Mouse (Mus musculus) myocyte (in vitro differentiated cells): ENCODE results near the gene Baz2b. TPM values are rescaled to one million over a fixed set of nuclear protein-coding genes. Genes with fewer than 3 reads are reported as not detected.

Experiments
- H3K27me3 ChIP-seq: one replicate; pipeline ENCODE4 v1.6.1; 2011; ENCODE audit not compliant: control insufficient read depth, insufficient read depth, insufficient read length
- H3K36me3 ChIP-seq: one replicate; pipeline ENCODE4 v1.6.1; 2011; ENCODE audit not compliant: control insufficient read depth, insufficient read depth
- H3K4me2 ChIP-seq: one replicate; pipeline ENCODE4 v1.6.1; 2011; ENCODE audit warnings: low read depth, control low read depth
- H3K4me3 ChIP-seq: one replicate; pipeline ENCODE4 v1.5.1; 2011; ENCODE audit warnings: mild to moderate bottlenecking, control low read depth, moderate library complexity
- H3K79me2 ChIP-seq: one replicate; pipeline ENCODE4 v1.6.1; 2011; ENCODE audit not compliant: control insufficient read depth, insufficient read depth
- H3ac ChIP-seq: one replicate; pipeline ENCODE4 v1.6.1; 2011; ENCODE audit not compliant: control insufficient read depth, insufficient read length
- CEBPB ChIP-seq: IDR thresholded peaks from 2 replicates; pipeline ENCODE4 v1.6.1; 2011; ENCODE audit warnings: mild to moderate bottlenecking, moderate library complexity; ENCODE audit not compliant: poor library complexity, insufficient read depth, severe bottlenecking
- E2F4 ChIP-seq: IDR thresholded peaks from one replicate; pipeline ENCODE4 v1.6.1; 2011; ENCODE audit warnings: mild to moderate bottlenecking, control low read depth, moderate library complexity; ENCODE audit not compliant: insufficient read depth
- MAX ChIP-seq: IDR thresholded peaks from one replicate; pipeline ENCODE4 v1.6.1; 2011; ENCODE audit warnings: low read depth, mild to moderate bottlenecking, control low read depth
- MYOD1 ChIP-seq, 3 experiments: IDR thresholded peaks; one replicate each; pipeline ENCODE4 v1.6.1; 2011; ENCODE audit warnings: control low read depth in 2 of 3, low read depth in 2 of 3, mild to moderate bottlenecking in 2 of 3, moderate library complexity in 1 of 3; ENCODE audit not compliant: insufficient read length in 2 of 3, control insufficient read depth in 1 of 3
- MYOG ChIP-seq, 3 experiments: IDR thresholded peaks; one replicate each; pipeline ENCODE4 v1.6.1; 2011; ENCODE audit warnings: control low read depth in 2 of 3, low read depth in 2 of 3, mild to moderate bottlenecking in 2 of 3; ENCODE audit not compliant: insufficient read length in 2 of 3, control insufficient read depth in 1 of 3, insufficient read depth in 1 of 3
- POLR2A ChIP-seq: IDR thresholded peaks from one replicate; pipeline ENCODE4 v1.6.1; 2011; ENCODE audit warnings: low read depth, mild to moderate bottlenecking, control low read depth, moderate library complexity; ENCODE audit not compliant: insufficient read length
- POLR2AphosphoS2 ChIP-seq: IDR thresholded peaks from one replicate; pipeline ENCODE4 v1.6.1; 2011; ENCODE audit warnings: low read depth, control low read depth; ENCODE audit not compliant: insufficient read length
- REST ChIP-seq: IDR thresholded peaks from one replicate; pipeline ENCODE4 v1.6.1; 2011; ENCODE audit warnings: mild to moderate bottlenecking, control low read depth, moderate library complexity; ENCODE audit not compliant: insufficient read depth, insufficient read length
- SRF ChIP-seq: IDR thresholded peaks from one replicate; pipeline ENCODE4 v1.6.1; 2011; ENCODE audit warnings: low read depth; ENCODE audit not compliant: control insufficient read depth, insufficient read length
- TCF12 ChIP-seq: IDR thresholded peaks from one replicate; pipeline ENCODE4 v1.6.1; 2011; ENCODE audit warnings: mild to moderate bottlenecking, control low read depth; ENCODE audit not compliant: poor library complexity, insufficient read depth, severe bottlenecking
- TCF3 ChIP-seq: IDR thresholded peaks from one replicate; pipeline ENCODE4 v1.6.1; 2011; ENCODE audit warnings: low read depth, control low read depth; ENCODE audit not compliant: insufficient read length
- USF1 ChIP-seq: IDR thresholded peaks from one replicate; pipeline ENCODE4 v1.6.1; 2011; ENCODE audit warnings: low read depth, mild to moderate bottlenecking, control low read depth, moderate library complexity
- polyA plus RNA-seq: library from polyadenylated mRNA; unstranded; fragments of >200 nt; fragmentation: generic; extraction: Trizol; gene quantifications from one replicate; pipeline ENCODE4 v1.2.1, GENCODE M21; 2012; ENCODE audit warnings: missing spikeins

The Baz2b gene
- polyA plus RNA-seq, 1 experiment: 11.8 TPM

- no peaks in the 10 kb centered on the region for H3K36me3 ChIP-seq
- H3K4me3 ChIP-seq: no peak overlapping the region
- no peak overlapping the region for H3K4me2 ChIP-seq
- H3K79me2 ChIP-seq: peaks cover 59% of the 10 kb centered on the region
- H3K27me3 ChIP-seq: no peaks in the 10 kb centered on the region
- TF ChIP-seq POLR2A (no peak), CEBPB (no peak), E2F4 (no peak)
- no peak overlapping the region for H3ac ChIP-seq
Observed at GRCm38 (mm10) chr2:60089528-60090247, 120.0 kb downstream of the Baz2b start.

GRCm38 (mm10) chr2:60088785-60089527 is 120.7 kb downstream of the Baz2b start:
- H3K27me3 ChIP-seq: no peaks in the 10 kb centered on the region
- H3ac ChIP-seq: no peak overlapping the region
- H3K79me2 ChIP-seq: peaks cover 65% of the 10 kb centered on the region
- no peak overlapping the region for H3K4me2 ChIP-seq
- no peak overlapping the region for H3K4me3 ChIP-seq
- TF ChIP-seq CEBPB (no peak), E2F4 (no peak), TCF3 (no peak), POLR2AphosphoS2 (no peak), REST (no peak), POLR2A (no peak), USF1 (no peak), MYOD1 (IDR thresholded peaks at IDR 0.05; ENCODE audit: control insufficient read depth in 1 of 3, insufficient read length in 2 of 3, low read depth in 2 of 3) (no peak), TCF12 (no peak), MYOG (IDR thresholded peaks at IDR 0.05; ENCODE audit: control insufficient read depth in 1 of 3, insufficient read depth in 1 of 3, insufficient read length in 2 of 3, low read depth in 2 of 3) (no peak), MAX (no peak), SRF (no peak)
- H3K36me3 ChIP-seq: no peaks in the 10 kb centered on the region

GRCm38 (mm10) chr2:60086197-60086903 is 123.3 kb downstream of the Baz2b start:
- Histone ChIP-seq H3K4me3 (no peak overlapping the region), H3K4me2 (peak overlapping the region; percentile 67), H3K27me3 (no peaks in the 10 kb centered on the region), H3K36me3 (no peaks in the 10 kb centered on the region), H3K79me2 (peaks cover 60% of the 10 kb centered on the region), H3ac (no peak overlapping the region)
- TF ChIP-seq TCF3: no peak
- TF ChIP-seq CEBPB: peak; percentile 43; the same call in 1 of the 2 replicates
- TF ChIP-seq E2F4: no peak
- no peak for TF ChIP-seq POLR2A

- no peak overlapping the region for H3ac ChIP-seq
- TF ChIP-seq MAX: no peak
- no peak for TF ChIP-seq E2F4
- TF ChIP-seq MYOG (IDR thresholded peaks at IDR 0.05; ENCODE audit: control insufficient read depth in 1 of 3, insufficient read depth in 1 of 3, insufficient read length in 2 of 3, low read depth in 2 of 3): no peak
- TF ChIP-seq TCF12: no peak
- TF ChIP-seq MYOD1 (IDR thresholded peaks at IDR 0.05; ENCODE audit: control insufficient read depth in 1 of 3, insufficient read length in 2 of 3, low read depth in 2 of 3): no peak
- TF ChIP-seq POLR2AphosphoS2: no peak
- no peak for TF ChIP-seq USF1
- no peak overlapping the region for H3K4me3 ChIP-seq
- no peak overlapping the region for H3K4me2 ChIP-seq
- H3K79me2 ChIP-seq: peaks cover 49% of the 10 kb centered on the region
- no peaks in the 10 kb centered on the region for H3K27me3 ChIP-seq
- no peaks in the 10 kb centered on the region for H3K36me3 ChIP-seq
Observed at GRCm38 (mm10) chr2:60084823-60085222, 124.8 kb downstream of the Baz2b start.
